Mouse (Mus musculus) c-Kit-positive CD71-positive TER-119-positive erythroid progenitor cells, embryonic 14.5 days (primary cell): Measurements from ENCODE around the gene Arl9.
"Not testable (repeated sequence)": the region's sequence is repeated elsewhere in the genome, so short reads cannot be mapped to it uniquely, and the experiment has no call there.

ENCODE experiments used
- DNase-seq: peaks from one replicate; pipeline ENCODE4 v3.0.0-alpha.2; 2013; ENCODE audit warnings: low spot score

Gene Arl9

GRCm38 (mm10) chr5:77028034-77028433, 24.2 kb downstream of the Arl9 start:
- peak; percentile 44 for DNase-seq

GRCm38 (mm10) chr5:77029735-77030134, 25.9 kb downstream of the Arl9 start:
- DNase-seq: peak; percentile 47

GRCm38 (mm10) chr5:77035101-77035500, 31.2 kb downstream of the Arl9 start:
- not testable (repeated sequence) for DNase-seq

GRCm38 (mm10) chr5:77038451-77038850, 34.6 kb downstream of the Arl9 start:
- DNase-seq: no peak

GRCm38 (mm10) chr5:77039391-77039790, 35.5 kb downstream of the Arl9 start:
- DNase-seq: no peak

- no peak for DNase-seq
Observed at GRCm38 (mm10) chr5:77044362-77044761, 40.5 kb downstream of the Arl9 start.

GRCm38 (mm10) chr5:77052616-77053015, 48.8 kb downstream of the Arl9 start:
- no peak for DNase-seq

GRCm38 (mm10) chr5:77056881-77057440, 53.1 kb downstream of the Arl9 start:
- DNase-seq: no peak
